Mouse (Mus musculus) erythroblast, embryonic 14.5 days (primary cell): ENCODE results near the gene Lhfp.

Source experiments
- GATA1 ChIP-seq: IDR thresholded peaks from 2 replicates; pipeline ENCODE4 v1.6.1; 2012; ENCODE audit warnings: low read length, inconsistent platforms, mixed read lengths
- TAL1 ChIP-seq: IDR thresholded peaks from 3 replicates; pipeline ENCODE4 v1.6.1; 2012; ENCODE audit warnings: low read length, inconsistent platforms, mixed read lengths

GRCm38 (mm10) chr3:53056430-53056829 lies 15.1 kb downstream of the Lhfp start:
- TF ChIP-seq TAL1 (no peak), GATA1 (no peak)
